Mouse (Mus musculus) neural tube, embryonic 13.5 days (tissue): ENCODE data around the gene Chmp4b. TPM values are rescaled to one million over a fixed set of nuclear protein-coding genes. Genes with fewer than 3 reads are reported as not detected.

ENCODE experiments used
- ATAC-seq: fragments of 200-750 bp; cut with Nextera tagmentation; 2 replicates; pipeline ENCODE4 v1.8.0; 2017; ENCODE audit warnings: low read depth, mild to moderate bottlenecking, moderate TSS enrichment, moderate library complexity
- H3K27ac ChIP-seq: fragments of 300-500 bp; sonication (generic); replicated peaks from 2 replicates; pipeline ENCODE4 v1.5.1; 2015; ENCODE audit warnings: moderate library complexity, mild to moderate bottlenecking, inconsistent platforms
- H3K27me3 ChIP-seq: fragments of 300-500 bp; sonication (generic); 2 replicates; pipeline ENCODE4 v1.6.1; 2015; ENCODE audit warnings: mild to moderate bottlenecking, inconsistent platforms
- H3K36me3 ChIP-seq: fragments of 300-500 bp; sonication (generic); 2 replicates; pipeline ENCODE4 v1.6.1; 2015; ENCODE audit warnings: mild to moderate bottlenecking, inconsistent platforms
- H3K4me1 ChIP-seq: fragments of 300-500 bp; sonication (generic); replicated peaks from 2 replicates; pipeline ENCODE4 v1.6.1; 2015; ENCODE audit warnings: inconsistent platforms
- H3K4me2 ChIP-seq: fragments of 300-500 bp; sonication (generic); 2 replicates; pipeline ENCODE4 v1.6.1; 2015; ENCODE audit warnings: inconsistent platforms, mild to moderate bottlenecking, moderate library complexity
- H3K4me3 ChIP-seq: fragments of 300-500 bp; sonication (generic); 2 replicates; pipeline ENCODE4 v1.5.1; 2015; ENCODE audit warnings: mild to moderate bottlenecking, inconsistent platforms
- H3K9ac ChIP-seq: fragments of 300-500 bp; sonication (generic); 2 replicates; pipeline ENCODE4 v1.6.1; 2015; ENCODE audit warnings: moderate library complexity, mild to moderate bottlenecking, inconsistent platforms
- H3K9me3 ChIP-seq: fragments of 300-500 bp; sonication (generic); 2 replicates; pipeline ENCODE4 v1.6.1; 2016; ENCODE audit warnings: inconsistent platforms
- WGBS: fragments of 180-500 bp; shearing (Covaris S2); methylation state at CpG from one replicate; pipeline ENCODE4 v1.1.7; 2015; 5-methylcytosine and 5-hydroxymethylcytosine counted together
- polyA plus RNA-seq: library from polyadenylated mRNA; unstranded; fragments of >200 nt; fragmentation: Nextera tagmentation; extraction: Ambion mirVana; gene quantifications from 2 replicates; pipeline ENCODE4 v1.2.1, GENCODE M21; 2015

The Chmp4b gene
- polyA plus RNA-seq, 1 experiment from 2014 or later, result 29.1 TPM

DNA sequence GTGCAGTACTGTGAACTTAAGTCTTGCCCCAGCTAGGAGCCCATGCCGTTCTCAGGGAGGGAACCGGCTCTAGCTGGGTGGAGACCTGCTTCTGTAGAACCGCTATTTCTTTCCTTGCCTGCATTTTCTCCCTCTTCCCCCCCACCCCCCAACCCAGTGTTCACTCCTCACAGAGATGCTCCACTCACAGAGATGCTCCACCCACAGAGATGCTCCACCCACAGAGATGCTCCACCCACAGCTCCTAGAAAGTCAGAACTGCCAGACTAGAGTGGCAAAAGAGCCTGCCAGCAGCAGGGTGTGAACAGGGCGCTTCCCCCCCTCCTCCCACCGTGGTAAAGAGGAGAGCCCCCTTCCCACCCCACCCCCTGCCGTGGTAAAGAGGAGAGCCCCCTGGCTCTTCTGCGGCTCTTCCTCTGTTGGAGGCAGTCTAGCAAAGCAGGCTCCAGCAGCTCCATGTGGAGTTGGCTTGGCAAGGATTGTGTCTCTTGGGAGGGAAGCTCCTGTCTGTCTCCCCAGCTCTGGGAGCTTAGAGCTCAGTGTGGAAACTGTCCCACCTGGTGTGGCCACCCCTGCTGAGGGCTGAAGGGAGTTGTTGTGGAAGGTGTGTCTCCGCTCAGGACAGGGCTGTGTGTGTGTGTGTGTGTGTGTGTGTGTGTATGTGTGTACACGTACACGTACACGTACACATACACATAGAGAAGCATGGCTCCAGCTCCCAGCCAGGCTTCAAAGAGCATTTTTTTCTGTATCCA is 41.9 kb downstream of the Chmp4b start:
- H3K9me3 ChIP-seq, result no peaks in the 10 kb centered on the region
- ATAC-seq, result no peak
- peaks cover 61% of the 10 kb centered on the region for H3K36me3 ChIP-seq

DNA sequence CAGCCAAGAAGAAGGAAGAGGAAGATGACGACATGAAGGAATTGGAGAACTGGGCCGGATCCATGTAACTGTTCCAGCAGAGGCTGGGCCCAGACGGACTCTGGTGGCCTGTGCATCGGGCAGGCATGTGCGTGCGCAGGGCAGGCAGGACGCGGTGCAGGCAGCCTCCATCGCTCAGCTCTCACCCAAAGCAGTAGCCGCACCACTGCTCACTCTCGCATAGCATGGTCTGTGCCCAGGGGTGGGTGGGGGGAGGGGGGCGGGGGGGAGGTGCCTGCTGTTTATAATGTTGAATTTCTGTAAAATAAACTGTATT is 42.4 kb downstream of the Chmp4b start:
- no peak overlapping the region for H3K27ac ChIP-seq
- H3K9ac ChIP-seq, result no peak overlapping the region
- no peak overlapping the region for H3K4me3 ChIP-seq
- no peaks in the 10 kb centered on the region for H3K9me3 ChIP-seq
- H3K4me2 ChIP-seq, result no peak overlapping the region
- peaks cover 64% of the 10 kb centered on the region for H3K36me3 ChIP-seq
- ATAC-seq, result no peak
- peaks cover 4% of the 10 kb centered on the region; the same call in 1 of the 2 replicates for H3K4me1 ChIP-seq
- no peaks in the 10 kb centered on the region for H3K27me3 ChIP-seq
- WGBS, result 94% methylated on average over 12 of the region's 12 CpGs

More for the DNA sequence above, 41.9 kb downstream of the Chmp4b start:
- 74% methylated on average over 11 of the region's 11 CpGs for WGBS
- no peaks in the 10 kb centered on the region for H3K27me3 ChIP-seq
- H3K4me1 ChIP-seq, result peaks cover 4% of the 10 kb centered on the region; the same call in 1 of the 2 replicates
- no peak overlapping the region for H3K27ac ChIP-seq
- H3K9ac ChIP-seq, result no peak overlapping the region
- no peak overlapping the region for H3K4me2 ChIP-seq
- H3K4me3 ChIP-seq, result no peak overlapping the region

DNA sequence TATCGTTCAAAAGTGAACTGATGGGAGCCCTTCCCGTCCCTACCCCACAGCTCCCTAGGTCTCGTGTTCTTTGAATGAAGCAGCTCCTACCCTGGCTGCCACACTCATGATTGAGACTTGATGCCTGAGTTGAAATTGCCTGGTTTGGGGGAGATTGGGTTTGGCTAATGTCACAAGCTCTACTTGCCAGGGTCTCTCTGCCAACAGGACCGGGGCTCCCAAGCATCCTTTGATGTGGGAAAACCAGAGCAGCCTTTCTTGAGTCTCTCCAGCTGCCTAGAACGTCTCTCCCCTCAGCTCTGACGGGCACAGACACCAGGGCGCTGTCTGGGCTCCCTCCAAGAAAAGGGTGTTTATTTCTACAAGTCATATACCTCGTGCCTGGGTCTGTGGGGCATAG is 44.2 kb downstream of the Chmp4b start:
- H3K4me3 ChIP-seq, result no peak overlapping the region
- H3K4me1 ChIP-seq, result no peaks in the 10 kb centered on the region
- no peak overlapping the region for H3K4me2 ChIP-seq
- H3K27me3 ChIP-seq, result no peaks in the 10 kb centered on the region
- 83% methylated on average over 8 of the region's 8 CpGs for WGBS
- H3K27ac ChIP-seq, result no peak overlapping the region
- ATAC-seq, result no peak
- peaks cover 56% of the 10 kb centered on the region for H3K36me3 ChIP-seq
- H3K9ac ChIP-seq, result no peak overlapping the region
- H3K9me3 ChIP-seq, result no peaks in the 10 kb centered on the region

DNA sequence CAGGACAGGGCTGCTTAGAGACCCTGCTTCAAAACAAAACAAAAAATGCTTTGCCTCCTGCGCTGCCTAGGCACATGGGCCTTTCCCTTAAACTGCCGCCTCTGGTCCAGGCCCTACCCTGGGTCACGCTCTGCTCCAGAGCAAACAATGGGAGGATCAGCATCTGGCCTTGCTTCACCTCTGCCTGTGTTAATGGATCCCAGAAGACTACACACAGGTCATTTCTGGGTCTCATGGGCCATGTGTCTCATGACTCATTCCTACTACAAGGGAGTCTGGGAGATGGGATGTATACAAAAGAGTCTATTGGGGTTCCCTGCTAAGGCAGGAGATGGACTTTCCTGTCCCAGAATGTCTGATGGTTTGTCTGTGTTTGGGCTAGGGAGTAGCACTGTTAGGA is 45.2 kb downstream of the Chmp4b start:
- H3K9me3 ChIP-seq, result no peaks in the 10 kb centered on the region
- no peak overlapping the region for H3K4me3 ChIP-seq
- ATAC-seq, result no peak
- H3K36me3 ChIP-seq, result peaks cover 48% of the 10 kb centered on the region
- 56% methylated on average over 3 of the region's 3 CpGs for WGBS
- no peaks in the 10 kb centered on the region; the same call in 1 of the 2 replicates for H3K27me3 ChIP-seq
- no peak overlapping the region for H3K27ac ChIP-seq
- no peak overlapping the region for H3K4me2 ChIP-seq
- H3K9ac ChIP-seq, result no peak overlapping the region
- H3K4me1 ChIP-seq, result no peaks in the 10 kb centered on the region

DNA sequence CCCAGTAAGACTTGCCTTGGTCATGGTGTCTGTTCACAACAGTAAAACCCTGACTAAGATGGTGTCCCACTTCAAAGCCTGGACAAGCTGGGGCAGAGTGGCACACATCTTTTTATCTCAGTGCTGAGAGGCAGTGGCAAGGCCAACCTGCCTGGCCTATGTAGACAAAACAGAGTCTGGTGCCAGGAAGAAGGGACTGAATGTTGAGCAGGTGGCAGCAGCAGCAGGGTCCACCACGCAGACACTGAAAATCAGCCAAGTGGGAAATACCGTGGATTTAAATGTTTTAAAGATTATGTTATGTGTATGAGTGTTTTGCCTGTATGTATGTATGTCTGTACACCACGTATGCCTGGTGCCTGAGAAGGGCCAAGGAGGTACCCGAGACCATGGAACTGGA is 47.9 kb downstream of the Chmp4b start:
- no peak for ATAC-seq
- 93% methylated on average over 4 of the region's 4 CpGs for whole genome bisulfite sequencing
- no peak overlapping the region for H3K27ac ChIP-seq

DNA sequence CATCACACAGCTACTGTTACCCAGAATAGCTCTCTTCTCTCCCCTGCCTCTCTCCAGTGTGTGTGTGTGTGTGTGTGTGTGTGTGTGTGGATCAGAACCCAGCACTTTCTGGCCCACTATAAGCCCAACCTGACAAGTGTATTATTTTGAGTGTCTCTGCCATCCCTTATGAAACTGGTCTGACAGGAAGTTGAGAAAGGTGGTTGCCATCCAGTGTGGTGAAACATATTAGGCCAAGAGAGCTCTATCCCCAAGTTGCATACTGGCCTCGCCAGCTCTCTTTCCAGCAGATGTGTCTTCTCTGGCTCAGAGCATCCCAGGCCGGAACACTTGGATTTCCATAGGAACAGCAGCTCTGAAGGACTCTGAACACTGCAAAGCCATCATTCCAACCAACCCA is 48.7 kb downstream of the Chmp4b start:
- no peak overlapping the region for H3K4me2 ChIP-seq
- no peaks in the 10 kb centered on the region for H3K9me3 ChIP-seq
- 85% methylated on average over 2 of the region's 2 CpGs for WGBS
- no peak overlapping the region for H3K27ac ChIP-seq
- peaks cover 4% of the 10 kb centered on the region; the same call in 1 of the 2 replicates for H3K27me3 ChIP-seq
- ATAC-seq, result no peak
- H3K9ac ChIP-seq, result no peak overlapping the region
- H3K36me3 ChIP-seq, result peaks cover 15% of the 10 kb centered on the region
- no peak overlapping the region for H3K4me3 ChIP-seq
- peaks cover 4% of the 10 kb centered on the region; the same call in 1 of the 2 replicates for H3K4me1 ChIP-seq

More for the DNA sequence above, 47.9 kb downstream of the Chmp4b start:
- Histone ChIP-seq H3K4me1 (peaks cover 4% of the 10 kb centered on the region; the same call in 1 of the 2 replicates), H3K9ac (no peak overlapping the region), H3K4me2 (no peak overlapping the region), H3K9me3 (no peaks in the 10 kb centered on the region), H3K27me3 (peaks cover 4% of the 10 kb centered on the region; the same call in 1 of the 2 replicates), H3K36me3 (peaks cover 23% of the 10 kb centered on the region), H3K4me3 (no peak overlapping the region)

DNA sequence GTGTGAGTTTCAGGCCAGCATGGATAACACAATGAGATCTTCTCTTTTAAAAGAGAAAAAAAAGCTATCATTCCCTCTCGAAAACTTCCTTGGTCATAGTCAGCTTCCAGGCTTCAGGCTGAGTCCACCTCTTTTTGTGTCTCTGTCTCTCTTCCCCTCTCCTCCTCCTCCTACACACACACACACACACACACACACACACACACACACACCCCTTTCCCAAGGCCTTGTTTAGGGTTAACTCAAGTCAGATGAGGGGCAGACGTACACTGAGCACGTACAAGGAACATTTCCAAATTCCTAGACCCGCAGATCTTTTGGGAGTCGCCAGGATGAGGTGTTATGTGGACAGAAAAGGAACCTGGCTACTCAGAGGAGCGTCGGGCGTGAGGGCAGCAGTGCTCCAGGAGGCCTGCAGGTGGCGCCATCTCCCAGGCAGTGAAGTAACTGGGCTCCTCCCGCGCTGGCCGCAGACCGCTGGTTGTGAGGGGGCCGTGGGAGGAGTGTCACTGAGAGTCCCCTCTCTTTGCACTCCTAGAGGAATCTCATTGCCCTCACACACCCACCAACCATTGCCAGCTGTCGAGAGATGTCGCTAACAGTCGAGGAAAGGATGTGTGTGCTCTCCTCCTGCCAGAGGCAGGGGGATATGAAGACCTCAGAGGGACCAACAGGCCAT is 51.3 kb downstream of the Chmp4b start:
- Histone ChIP-seq H3K36me3 (peaks cover 9% of the 10 kb centered on the region; the same call in 1 of the 2 replicates), H3K27ac (no peak overlapping the region), H3K4me3 (no peak overlapping the region), H3K4me1 (peaks cover 13% of the 10 kb centered on the region), H3K27me3 (peaks cover 4% of the 10 kb centered on the region; the same call in 1 of the 2 replicates), H3K4me2 (peak overlapping the region; percentile 44), H3K9ac (0 out of 2 replicates have a peak overlapping the region, but pooled peaks have one; percentile 22), H3K9me3 (no peaks in the 10 kb centered on the region)
- 6% methylated on average over 17 of the region's 17 CpGs for WGBS
- ATAC-seq, result peak; percentile 68

DNA sequence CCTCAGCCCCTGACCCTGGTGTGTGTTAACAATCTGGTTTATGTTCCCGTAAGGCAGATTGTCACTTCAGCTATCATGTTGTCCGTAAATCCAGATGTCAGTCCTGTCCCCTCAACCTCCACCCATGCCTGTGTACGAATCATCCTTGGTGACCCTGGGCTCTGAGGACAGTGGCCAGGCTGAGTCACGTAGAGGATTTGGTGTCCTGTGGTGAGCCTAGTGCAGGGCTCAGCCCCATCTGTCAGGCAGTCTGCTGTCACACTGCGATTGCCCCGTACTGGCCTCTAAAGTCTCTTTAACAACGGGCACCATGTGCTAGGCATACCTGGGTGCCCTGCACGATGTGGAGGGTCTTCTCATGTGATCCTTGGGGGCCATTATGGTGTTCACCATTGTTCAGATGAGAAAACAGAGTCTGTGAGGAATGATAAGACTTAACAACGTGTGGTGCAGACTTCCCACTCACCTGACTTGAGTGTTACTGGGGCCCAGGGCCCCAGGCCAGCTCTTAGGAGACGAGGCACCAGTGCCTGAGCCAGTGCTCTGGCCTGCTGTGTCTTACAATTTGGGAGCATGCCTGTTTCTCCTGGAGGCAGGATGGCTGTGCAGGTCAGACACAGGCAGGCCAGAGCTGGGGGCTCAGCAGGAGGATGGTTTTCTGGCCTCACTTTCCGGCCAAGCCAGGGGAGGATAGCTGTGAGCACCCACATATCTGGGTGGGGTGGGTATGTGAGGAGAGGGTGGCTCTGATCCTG is 55.2 kb downstream of the Chmp4b start:
- Histone ChIP-seq H3K27ac (no peak overlapping the region), H3K4me1 (peaks cover 18% of the 10 kb centered on the region), H3K9me3 (no peaks in the 10 kb centered on the region), H3K9ac (no peak overlapping the region), H3K4me2 (no peak overlapping the region), H3K36me3 (no peaks in the 10 kb centered on the region), H3K27me3 (peaks cover 12% of the 10 kb centered on the region; the same call in 1 of the 2 replicates), H3K4me3 (no peak overlapping the region)
- no peak for ATAC-seq
- 58% methylated on average over 11 of the region's 11 CpGs for WGBS

DNA sequence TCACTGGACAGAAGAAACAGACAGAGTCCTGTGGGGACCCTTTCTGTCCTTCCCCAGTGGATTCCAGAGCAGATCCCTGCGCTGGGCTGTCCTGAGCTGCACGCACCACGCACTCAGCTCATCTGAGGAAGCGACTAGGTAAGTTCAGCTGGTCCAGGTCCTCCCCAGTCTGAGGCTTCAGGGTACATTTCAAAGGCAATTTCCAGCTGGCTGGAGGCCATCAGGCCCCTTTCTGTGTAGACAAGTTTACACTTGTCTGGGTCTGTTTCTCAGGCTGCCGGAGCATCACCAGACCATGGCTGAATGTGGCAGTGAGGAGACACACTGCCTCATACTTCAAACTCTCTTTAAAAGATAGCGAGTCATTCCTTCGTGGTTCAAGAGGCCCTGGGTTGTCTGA is 55.8 kb downstream of the Chmp4b start:
- 79% methylated on average over 7 of the region's 7 CpGs for whole genome bisulfite sequencing
- no peak for ATAC-seq
- H3K9me3 ChIP-seq, result no peaks in the 10 kb centered on the region
- H3K9ac ChIP-seq, result no peak overlapping the region
- peaks cover 12% of the 10 kb centered on the region; the same call in 1 of the 2 replicates for H3K27me3 ChIP-seq
- H3K36me3 ChIP-seq, result no peaks in the 10 kb centered on the region
- peaks cover 18% of the 10 kb centered on the region for H3K4me1 ChIP-seq
- H3K4me2 ChIP-seq, result no peak overlapping the region
- H3K4me3 ChIP-seq, result no peak overlapping the region
- no peak overlapping the region for H3K27ac ChIP-seq

DNA sequence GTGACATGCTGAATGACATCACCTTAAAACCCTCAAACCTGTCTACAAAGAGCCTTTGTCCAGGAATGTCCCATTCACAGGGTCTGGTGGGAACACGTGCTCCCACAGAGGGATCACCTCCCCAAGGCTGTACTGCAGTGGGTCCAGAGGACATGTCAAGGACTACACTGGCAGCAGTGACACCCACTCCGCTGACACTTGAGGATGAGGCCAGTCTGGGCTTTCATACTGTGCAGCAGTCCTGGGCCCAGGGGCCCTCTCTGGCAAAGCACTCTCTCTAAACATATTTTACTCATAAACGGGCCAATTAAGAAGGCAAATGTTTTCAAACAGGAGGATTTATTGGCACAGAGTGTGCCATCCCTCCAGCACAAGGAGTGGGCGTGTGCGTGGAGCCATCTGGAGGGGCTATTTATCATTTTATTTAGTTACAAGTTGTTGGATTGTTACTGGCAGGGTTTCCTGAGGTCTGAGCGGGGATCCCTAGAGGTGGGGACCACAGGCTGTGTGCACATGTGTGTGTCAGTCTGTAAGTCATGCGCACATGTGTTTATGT is 56.4 kb downstream of the Chmp4b start:
- H3K9me3 ChIP-seq, result no peaks in the 10 kb centered on the region
- no peak overlapping the region for H3K4me2 ChIP-seq
- H3K4me1 ChIP-seq, result peaks cover 17% of the 10 kb centered on the region
- H3K27me3 ChIP-seq, result peaks cover 12% of the 10 kb centered on the region; the same call in 1 of the 2 replicates
- H3K27ac ChIP-seq, result no peak overlapping the region
- no peak for ATAC-seq
- H3K4me3 ChIP-seq, result no peak overlapping the region
- H3K9ac ChIP-seq, result no peak overlapping the region
- H3K36me3 ChIP-seq, result no peaks in the 10 kb centered on the region
- 59% methylated on average over 7 of the region's 7 CpGs for WGBS

DNA sequence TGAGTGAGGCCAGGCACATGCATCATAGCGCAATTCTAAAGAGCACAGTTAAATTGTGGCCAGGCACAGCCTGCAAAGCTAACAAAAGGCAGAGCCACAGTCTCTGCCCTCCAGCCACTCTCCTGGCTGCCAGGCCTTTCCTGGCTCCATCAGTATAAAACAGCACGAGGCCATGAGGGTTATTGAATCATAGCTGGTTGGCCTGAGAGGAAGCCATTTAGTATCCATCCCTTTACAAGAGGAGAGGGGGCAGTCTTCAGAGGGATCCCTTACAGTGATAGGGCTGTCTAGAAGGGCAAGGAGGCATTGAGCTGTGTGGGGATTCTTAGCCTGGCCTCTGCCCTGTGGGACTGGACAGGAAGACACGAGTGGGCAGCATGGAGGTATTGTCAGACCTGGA is 60.2 kb downstream of the Chmp4b start:
- Histone ChIP-seq H3K27ac (no peak overlapping the region), H3K27me3 (peaks cover 8% of the 10 kb centered on the region; the same call in 1 of the 2 replicates), H3K9ac (0 out of 2 replicates have a peak overlapping the region, but pooled peaks have one; percentile 2), H3K4me2 (no peak overlapping the region), H3K36me3 (no peaks in the 10 kb centered on the region), H3K4me3 (no peak overlapping the region), H3K9me3 (no peaks in the 10 kb centered on the region), H3K4me1 (peaks cover 14% of the 10 kb centered on the region)
- WGBS, result 40% methylated on average over 3 of the region's 3 CpGs
- no peak for ATAC-seq
